Mouse (Mus musculus) ovary, postnatal 36 days (tissue): ENCODE data around the gene Ndc1.
"Not testable (repeated sequence)": the region's sequence is repeated elsewhere in the genome, so short reads cannot be mapped to it uniquely, and the experiment has no call there.

Source experiments
- DNase-seq: peaks from one replicate; pipeline ENCODE4 v3.0.0; 2022; ENCODE audit warnings: low spot score, mixed read lengths

Ndc1 gene

DNA sequence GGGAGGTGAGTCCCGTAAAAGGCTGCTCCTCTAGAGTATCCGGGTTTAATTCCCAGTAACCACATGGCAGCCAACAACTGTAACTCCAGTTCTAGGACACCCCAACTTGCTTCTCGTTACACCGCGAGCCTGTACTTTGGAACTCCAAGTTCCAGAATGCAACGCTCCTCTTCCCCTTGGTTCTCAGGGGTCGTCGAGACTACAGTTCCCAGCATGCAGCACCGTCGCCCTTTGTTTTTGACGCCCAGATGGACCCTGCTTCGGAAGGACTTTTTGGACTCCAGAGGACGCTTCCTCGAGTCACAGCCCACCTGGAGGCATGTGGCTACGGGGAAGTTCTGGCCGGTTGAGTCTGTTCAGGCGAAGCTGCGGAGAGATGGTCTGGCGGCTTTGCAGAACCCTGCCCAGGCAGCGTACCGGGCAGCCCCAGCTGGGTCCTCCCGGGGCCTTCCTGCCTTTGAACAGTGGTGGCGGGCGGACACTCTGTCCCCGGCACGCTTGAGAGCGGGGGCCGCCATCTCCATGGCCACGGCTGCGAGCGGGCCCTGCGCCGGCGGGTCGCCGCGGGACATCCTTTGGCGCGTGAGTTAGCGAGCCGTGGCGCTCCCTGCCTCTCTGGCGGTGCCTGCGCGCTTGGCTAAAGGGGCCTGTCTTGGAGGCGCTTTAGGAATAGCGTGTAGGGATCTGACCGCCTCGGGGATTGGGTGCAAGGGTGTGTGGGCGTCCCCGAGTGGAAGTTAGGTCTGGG, at the start of gene Ndc1:
Gene Ndc1 (plus strand): TSS at position 218 of the 748 bp plus-strand sequence.
- peak; percentile 85 for DNase-seq

DNA sequence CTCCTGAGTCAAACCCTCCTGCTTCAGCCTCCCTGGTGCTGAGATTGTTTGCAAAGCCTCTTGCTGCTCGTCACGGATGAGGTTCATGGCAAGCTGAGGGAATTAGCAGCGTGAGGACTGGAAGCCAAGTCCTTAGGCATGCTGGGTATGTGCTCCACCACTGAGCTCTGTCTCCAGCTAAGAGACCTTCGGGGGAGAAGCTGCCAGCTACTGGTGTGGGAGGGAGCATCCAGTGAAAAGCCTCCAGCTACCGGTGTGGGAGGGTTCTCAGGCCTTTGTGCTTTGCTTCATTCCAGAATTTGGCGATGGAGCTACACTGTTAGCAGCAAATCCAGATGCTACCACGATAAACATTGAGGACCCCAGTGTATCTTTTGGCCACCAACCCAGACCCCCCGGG, 48.9 kb upstream of the Ndc1 start:
- DNase-seq: no peak

DNA sequence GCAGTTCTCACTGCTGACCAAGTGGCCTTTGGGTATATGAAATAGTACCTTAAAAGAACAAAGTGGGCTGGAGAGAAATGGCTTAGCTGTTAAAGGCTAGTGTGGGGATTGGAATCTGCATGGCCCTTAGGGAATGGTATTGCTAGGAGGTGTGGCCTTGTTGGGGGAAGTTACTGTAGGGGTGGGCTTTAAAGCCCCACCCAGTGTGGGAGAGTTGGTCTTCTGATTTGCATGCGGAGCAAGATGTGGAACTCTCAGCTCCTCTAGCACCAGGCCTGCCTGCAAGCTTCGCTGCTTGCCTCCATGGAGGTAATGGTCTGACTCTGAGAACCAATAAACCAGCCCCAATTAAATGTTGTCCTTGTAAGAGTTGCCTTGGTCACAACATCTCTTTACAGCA, 46.5 kb upstream of the Ndc1 start:
- no peak for DNase-seq

DNA sequence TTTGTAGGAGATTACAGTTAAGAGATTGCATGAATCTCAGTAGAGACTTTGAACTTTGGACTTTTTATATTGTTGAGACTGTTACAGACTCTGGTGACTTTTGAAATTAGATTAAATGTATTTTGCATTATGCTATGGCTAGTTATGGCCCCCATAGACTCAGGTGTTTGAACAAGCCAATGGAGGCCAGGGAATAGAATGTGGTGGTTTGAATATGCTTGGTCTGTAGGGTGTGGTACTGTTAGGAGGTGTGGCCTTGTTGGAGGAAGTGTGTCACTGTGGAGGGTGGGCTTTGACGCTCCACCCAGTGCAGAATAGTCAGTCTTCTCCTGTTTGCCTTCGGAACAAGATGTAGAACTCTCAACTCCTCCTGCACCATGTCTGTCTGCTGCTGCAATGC, 44.5 kb upstream of the Ndc1 start:
- no peak for DNase-seq

DNA sequence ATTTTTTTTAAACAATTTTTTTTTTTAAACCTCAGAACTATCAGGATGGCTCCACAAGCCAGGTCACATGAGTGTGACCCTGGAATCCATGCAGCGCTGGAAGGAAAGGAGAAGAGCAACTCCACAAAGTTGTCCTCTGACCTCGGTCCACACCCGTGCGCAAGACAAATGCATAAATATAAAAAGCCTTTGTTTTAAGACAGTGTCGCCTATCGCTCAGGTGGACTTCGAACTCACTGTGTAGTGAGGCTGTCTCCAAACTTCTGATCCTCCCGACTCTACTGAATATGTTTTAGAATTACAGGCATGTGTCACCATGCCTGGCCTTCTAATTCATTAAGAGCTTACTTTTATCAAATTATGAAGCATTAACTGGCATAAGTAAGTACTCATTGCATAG, 39.1 kb upstream of the Ndc1 start:
- no peak for DNase-seq

DNA sequence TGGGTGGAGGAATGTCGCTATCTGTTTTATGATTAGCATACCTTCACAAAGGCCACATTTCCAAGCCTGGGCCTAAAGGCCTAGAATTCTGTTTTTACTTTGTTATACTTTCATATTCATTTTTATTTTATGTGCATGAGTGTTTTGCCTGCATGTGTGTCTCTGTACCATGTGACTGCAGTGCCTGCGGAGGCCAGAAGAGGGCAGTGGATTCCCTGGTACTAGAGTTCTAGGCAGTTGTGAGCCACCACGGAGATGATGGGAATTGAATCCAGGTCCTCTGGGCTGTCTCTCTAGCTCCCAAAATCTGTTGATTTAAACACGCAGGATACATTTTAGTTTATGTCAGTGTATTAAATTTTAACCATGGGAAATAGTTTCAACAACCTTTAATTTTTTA, 34.1 kb upstream of the Ndc1 start:
- DNase-seq: no peak

DNA sequence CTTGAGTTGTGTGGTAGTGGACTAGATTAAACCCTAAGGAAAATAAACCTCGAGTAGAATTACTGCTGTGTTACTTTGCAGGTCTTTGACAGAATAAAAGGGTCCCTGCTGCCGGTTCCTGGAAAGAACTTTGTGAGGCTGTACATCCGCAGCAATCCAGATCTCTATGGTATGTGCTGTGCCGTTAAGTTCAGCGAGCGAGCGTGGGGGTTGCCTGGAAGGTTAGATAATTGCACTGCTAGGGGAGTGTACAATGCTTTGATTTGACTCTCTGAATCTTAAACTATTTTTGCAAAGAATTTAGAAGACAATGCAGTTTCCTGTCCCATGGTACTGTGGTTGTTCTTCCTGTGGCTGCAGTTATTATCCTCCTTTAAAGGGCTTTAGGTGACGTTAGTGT, 31.2 kb upstream of the Ndc1 start:
- no peak for DNase-seq

DNA sequence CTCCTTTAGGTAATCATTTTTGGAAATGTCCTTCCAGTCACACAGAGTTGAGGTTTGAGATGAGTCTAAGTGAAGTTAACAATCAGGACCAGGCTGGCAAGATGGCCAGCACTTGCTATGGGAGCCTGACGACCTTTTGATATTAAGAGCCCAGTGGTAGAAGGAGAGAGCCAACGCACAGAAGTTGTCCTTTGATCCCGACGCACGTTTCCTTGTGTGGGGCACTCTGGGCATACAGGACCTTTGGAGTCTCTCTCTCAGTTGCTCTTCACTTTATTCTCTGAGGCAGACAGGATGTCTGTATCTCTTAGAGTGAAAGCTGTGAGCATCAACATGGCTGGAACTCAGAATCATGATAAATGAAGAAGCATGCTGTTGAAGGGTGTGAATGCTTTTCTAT, 30.1 kb upstream of the Ndc1 start:
- DNase-seq: no peak

DNA sequence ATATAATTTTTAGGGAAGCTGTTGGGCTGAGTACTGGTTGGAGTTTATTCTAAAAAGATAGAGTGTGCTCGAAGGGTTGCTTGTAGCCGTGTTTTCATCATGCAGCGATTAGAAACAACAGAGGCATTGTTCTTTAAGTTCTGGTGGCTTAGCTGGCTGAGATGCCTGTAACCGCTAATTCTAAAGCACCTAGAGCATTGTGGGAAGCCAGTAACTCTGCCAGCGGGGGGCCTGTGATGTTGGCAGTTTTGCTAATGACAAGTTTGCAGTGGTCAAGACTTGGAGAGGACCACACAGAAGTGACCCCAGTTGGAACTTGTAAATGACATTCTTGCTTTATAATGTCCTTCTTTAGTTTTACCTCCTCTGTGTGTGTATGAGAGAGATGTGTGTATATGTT, 26.2 kb upstream of the Ndc1 start:
- DNase-seq: no peak

DNA sequence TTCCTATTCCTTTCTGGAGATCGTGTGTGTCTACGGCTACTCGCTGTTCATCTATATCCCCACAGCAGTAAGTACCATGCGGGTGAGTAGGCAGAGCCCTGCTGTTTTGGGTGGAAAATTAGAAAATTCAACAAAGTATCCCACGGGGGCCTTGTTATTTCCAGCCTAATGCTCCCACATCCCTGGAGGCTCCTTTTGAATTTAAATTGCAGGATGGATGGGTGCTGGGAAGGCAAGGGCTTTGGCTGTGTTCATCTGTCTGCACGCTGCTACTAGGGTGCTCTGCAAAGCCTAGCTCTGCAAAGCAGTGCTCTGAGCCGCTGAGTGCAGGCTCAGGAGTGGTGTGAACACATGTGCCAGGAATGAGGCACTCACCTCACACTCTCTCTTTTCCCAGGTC, 23.0 kb upstream of the Ndc1 start:
- no peak for DNase-seq

DNA sequence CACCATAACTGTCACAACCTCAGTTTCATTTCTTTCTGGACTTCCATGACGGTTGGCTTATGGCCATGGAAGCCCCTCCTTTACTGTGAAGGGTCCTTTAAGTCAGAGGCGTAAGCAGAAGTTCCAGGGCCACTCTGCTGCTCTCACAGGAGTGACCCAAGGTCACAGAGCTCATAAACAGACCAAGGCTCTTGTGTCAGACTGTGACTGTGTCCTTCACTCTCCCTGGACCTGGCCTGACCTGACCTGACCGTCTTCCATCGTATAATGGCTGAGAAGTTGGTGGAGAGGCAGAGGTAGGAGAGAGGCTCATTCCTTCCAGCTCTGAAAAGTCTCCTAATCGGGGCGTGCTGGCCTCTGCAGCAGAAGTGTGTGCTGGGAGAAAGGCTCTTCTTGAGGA, 20.4 kb upstream of the Ndc1 start:
- no peak for DNase-seq

DNA sequence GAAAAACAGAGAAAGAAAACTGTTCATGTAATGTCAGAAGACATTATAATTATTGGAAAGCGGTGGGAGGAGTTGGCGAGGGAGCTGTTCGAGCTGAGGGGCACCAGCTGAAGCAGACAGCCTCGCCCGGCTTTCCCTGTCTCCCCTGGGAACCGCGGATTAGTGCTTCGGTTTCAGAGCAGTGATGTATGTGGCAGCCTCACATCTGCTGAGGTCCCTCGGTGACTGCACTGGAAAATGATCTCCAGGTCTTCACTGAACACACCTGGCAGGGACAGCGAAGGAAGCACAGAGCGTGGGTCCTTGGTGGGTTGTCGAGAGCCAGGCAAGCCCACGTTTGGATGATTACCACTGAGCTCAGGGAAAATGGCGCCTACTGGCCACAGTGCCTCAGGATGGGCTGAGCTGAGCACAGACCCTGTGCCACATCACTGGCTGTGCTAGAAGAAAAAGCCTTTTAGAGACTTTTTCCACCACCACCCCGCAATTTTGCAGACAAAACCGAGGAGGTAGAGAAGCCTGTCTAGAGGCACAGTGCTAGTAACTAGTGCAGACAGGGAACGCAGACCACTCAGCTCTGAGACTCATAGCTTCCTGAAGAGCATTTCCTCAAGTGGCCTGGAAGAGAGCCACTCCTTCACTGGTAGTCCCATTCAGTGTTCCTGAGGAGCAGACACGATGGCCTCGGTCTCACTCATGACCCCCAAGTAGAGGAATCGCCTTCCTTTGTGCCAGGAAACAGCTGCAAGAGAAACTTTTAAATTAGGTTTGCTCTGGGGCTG, 18.9 kb upstream of the Ndc1 start:
- DNase-seq: no peak

DNA sequence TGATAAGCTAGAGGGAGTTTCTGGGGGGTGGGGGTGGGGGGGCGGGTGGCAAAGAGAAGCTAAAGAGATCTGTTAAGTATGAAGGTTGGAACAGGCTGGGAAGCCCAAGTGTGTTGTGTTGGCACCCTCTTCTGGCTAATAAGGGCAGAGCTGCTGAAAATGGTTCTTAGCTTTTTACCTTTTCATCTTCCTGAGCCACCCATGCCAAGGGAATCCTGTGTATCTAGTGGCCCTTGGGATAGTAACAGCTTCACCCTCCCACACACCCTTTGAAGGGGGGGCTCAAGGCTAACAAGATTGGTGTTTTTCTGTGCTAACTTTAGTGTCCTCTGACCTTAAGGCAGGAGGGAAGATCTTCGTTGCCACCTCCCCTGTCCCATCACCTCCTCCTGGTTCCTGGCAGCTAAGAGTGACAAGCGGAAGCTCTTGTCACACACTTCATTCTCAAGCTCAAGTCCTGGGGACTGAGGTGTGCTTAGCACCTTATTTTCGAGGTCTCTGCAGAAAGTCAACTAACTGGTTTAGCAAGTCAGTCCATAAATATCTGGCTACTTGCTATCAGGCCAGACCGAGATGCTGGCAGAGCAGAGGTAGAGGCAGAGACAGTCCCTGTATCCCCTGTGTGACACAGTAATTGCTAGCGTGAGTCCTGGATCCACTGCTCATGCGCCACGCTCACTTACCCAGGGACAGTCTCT, 18.1 kb upstream of the Ndc1 start:
- DNase-seq: no peak

DNA sequence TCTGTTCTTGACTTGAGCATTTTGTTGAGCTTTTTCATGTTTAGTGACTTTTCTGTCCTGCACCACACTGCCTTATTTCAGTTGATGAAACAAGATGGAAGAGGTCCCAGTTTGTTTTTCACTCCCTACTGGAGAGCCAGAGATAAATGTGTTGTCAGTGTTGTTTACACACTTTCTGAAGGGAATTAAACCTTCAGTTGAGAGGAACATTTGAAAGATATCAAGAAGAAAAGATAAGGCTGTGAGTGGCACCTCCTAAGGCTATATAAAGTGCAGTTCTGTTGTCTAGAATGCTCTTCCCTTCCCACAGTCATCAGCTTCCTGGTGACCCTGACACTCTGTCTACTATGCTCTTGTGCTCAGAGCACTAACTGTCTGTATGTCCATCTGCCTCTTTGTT, 16.2 kb upstream of the Ndc1 start:
- no peak for DNase-seq

DNA sequence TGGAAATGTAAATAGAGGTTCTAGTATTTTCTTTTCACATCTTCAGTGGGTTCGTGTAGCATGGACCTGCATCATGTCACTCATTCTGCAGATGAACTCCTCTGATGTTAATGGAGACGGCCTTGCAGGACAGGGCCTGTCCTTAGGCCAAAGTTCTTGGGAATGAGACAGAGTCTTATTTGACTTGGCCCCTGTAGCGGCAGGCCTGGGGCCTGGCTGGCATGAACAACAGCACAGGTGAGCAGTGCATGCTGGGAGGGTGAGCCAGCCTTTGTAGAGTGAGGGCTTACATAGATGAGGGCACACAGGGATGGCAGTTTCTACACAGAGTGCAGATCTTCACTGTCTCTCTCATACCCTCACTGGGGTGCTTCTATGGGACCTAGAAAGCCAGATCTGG, 14.0 kb upstream of the Ndc1 start:
- DNase-seq: no peak

DNA sequence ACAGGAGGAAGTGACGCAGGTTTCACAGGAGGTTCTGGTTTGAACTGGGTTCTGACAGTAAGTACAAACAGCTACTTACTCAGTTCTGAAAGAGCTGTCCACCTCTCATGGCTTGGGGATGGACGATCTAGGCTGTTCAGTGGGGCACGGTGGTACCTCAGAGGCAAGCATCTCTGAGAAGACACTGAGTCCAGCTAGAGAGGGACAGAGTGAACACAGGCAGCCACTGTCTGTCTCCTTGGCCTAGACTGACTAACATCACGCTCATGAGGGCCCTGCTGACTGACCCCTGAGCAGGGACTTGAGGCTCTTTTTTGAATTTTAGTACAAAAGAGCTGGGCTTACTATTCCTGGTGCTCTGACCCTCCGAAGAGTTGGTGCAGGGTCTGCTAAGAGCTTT, 13.5 kb upstream of the Ndc1 start:
- DNase-seq: no peak

DNA sequence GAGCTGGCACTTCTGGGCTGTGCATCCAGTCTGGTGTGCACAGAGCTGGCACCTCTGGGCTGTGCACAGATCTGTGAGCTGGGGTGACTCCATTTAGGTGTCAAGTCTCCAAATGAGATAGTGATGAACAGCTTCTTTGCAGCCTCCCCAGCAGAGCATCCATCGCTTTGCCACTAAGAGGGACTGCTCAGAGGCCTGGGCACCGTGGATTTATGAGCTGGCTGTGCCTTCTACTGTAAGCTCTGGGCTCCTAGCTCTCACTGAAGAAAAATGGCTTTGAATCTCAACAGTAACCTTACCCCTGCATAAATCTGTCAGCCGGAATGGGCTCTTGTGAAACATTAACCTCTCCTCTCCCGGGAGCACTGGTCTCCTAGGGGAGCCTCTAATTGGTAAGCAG, 13.0 kb upstream of the Ndc1 start:
- DNase-seq: no peak

DNA sequence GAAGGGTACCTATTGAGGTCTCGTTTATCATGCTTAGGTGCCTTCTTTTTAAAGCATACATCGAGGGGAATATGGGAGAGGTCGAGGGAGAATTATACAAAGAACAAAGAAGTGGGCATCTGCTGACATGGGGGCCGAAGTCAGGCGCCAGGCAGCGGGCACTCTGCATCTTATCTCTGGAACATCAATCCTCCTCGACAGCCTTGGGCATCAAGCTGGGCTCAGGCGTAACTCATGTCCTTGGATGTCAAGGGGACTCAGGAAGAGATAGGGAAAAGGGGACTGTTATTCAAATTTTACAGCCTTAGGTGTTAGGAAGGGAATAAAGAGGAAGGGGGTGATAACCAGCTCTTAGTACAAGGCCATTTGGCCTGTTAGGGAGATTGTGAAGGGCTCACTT, 10.4 kb upstream of the Ndc1 start:
- not testable (repeated sequence) for DNase-seq

DNA sequence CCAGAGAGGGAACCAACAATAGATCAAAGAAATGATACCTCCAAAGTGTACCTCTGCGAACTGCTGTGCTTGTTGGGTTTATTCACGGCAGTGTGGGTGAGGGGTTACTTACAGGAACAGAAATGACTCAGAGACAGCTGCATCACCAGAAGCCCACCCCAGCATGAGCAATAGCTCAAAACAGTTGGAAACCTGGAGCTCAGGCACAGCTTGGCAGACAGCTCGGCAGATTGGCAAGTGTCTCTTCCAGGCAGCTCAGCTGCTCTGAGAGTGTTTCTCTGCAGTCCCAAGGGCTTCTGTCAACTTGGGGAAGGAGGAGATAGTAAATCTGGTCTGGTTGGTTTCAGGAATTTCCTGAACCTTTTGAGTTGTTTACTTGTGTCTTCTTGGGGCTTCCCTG, 9.1 kb upstream of the Ndc1 start:
- no peak for DNase-seq

DNA sequence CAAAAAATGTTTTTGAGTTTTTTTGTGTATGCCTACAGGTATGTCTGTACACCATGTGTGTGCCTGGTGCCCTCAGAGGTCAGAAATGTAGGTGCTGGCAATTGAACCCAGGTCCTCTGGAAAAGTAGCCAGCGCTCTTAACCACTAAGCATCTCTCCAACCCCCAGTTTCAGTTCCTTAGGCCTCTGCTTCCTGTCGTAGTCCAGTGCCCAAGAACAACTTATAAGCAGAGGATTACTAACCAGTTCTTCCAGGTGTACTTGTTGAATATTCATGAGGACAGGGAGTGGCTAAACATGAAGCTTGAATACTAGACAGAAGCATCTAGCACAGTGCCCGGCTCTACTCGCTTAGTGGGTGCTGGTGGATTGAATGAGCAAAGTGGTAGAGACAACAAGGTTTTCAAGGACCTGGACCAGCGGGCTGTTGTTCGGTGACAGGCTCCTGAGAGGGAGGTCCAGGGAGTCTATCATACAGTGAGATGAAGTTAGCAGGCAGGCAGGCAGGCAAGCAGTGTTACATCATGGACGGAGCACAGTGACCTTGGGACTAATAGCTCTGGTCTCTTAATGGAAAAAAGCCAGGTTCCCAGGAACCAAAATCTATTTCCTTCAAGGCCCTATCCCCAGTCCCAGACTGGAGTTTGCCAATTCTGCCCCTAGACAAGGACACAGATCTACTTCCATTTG, 7.0 kb upstream of the Ndc1 start:
- peak; percentile 33 for DNase-seq

DNA sequence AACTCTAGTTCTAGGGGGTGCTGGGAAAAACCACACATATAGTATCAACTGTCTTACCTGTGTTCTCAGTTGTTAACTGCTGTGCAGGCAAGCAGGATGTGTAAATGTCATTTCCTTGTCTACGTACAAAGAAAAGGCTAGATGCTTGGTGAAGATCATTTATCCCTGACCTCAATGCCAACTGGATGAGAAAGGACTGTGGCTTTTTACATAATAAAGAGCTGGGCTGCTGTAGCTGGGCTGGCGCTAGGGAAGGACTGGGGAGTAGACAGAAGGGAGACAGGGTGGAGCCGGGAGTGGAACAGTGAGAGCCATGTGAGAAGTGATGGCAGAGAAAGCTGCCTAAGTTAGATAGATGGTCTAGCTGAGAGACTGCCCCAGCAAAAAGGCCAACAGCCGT, 4.8 kb upstream of the Ndc1 start:
- DNase-seq: no peak

DNA sequence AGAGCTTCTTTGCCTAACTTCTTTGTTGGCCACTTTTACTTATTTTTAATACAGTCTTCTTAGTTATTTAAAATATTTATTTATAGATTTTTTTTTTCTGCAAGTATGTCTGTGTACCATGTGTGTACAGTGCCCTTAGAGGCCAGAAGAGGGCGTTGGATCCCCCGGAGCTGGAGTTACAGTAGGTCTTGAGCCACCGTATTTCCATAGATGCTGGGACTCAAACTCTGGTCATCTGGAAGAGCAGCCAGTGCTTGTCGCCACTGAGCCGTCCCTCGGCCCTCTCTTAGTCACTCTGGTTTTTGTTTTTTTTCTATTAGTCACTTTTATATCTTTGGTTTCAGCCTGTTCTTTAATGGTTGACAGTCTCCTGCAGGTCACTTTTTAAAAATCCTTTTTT, 4.0 kb upstream of the Ndc1 start:
- no peak for DNase-seq

DNA sequence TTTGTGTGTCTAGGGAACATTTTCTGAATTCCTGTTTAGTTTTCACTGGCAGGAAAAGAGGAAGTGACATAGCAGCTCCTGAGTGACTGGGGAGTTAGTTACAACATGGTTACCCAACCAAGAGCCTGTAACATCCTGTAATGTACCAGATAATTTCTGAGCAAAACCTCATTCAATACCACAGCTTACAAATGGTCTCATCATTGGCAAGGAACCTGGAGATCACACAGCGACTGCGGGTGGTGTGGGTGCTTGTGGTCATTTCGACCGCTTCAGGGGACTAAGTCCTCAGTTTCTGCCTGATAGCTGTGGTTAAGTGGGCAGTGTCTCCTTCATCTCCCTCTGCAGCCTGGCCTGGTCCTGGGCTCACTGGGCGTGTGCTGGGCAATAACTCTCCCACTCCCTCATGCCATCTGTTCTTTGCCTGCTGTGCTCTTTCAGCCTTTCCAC, 3.4 kb upstream of the Ndc1 start:
- DNase-seq: no peak
